In the genomic region with DNA sequence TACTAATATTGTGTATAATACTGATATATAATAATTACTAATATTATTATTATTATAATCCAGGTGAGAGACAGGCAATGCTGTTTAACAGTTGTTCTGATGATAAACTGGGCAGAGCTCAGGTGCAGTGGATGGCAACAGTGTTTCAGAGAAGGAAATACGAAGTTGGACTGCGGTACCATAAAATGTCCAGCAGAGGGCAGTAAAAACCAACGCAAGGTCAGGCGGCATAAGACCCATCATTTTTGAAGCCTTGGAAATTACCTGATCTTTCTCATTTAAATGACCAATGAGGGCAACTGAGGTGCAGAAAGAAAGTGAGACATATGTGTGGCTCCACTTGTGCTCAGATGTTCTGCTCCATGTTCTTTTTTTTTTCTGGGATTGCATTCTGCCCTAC, we compare ENCODE assay signal across 8 mouse cellular contexts. TPM values are rescaled to one million over a fixed set of nuclear protein-coding genes. Genes with fewer than 3 reads are reported as not detected.
A peak's percentile ranks its signal among the peaks of the same experiment; 100 is the strongest.
DNase-seq lines count a peak whose midpoint lies in the region; ATAC-seq and TF ChIP-seq lines count a peak whose summit lies in the region.

No protein-coding gene starts in this region.

- TF ChIP-seq CTCF in E14TG2a.4 (conservative IDR thresholded peaks at IDR 0.05; ENCODE audit: low read length) = peak; percentile 79
- TF ChIP-seq CTCF in small intestine, adult 2 months (IDR thresholded peaks at IDR 0.05; ENCODE audit: extremely low read depth, insufficient read length, insufficient replicate concordance, low read depth, low read length) = peak; percentile 14; the same call in 1 of the 2 replicates

- 2% methylated on average over 4 of the region's 4 CpGs for WGBS in hindbrain, embryonic 11.5 days
- whole genome bisulfite sequencing in hindbrain, embryonic 10.5 days = under 1% methylated on average over 4 of the region's 4 CpGs
- 2% methylated on average over 4 of the region's 4 CpGs for WGBS in small intestine, adult 2 months

- no peaks in the 10 kb centered on the region for H3K4me1 ChIP-seq in hindbrain, embryonic 11.5 days (replicated peaks; ENCODE audit: control insufficient read depth, insufficient read depth, low read length)
- H3K4me1 ChIP-seq in hindbrain, embryonic 10.5 days (replicated peaks) = peaks cover 52% of the 10 kb centered on the region
- peaks cover 6% of the 10 kb centered on the region for H3K4me1 ChIP-seq in E14TG2a.4 (replicated peaks; ENCODE audit: low read depth, low read length)
- H3K4me1 ChIP-seq in small intestine, adult 2 months (ENCODE audit: control insufficient read depth, insufficient read depth, insufficient read length, low read length) = peaks cover 7% of the 10 kb centered on the region

- no peak overlapping the region for H3K9ac ChIP-seq in hindbrain, embryonic 11.5 days (ENCODE audit: low read depth, low read length)

- no peaks in the 10 kb centered on the region for H3K36me3 ChIP-seq in hindbrain, embryonic 11.5 days (ENCODE audit: control insufficient read depth, insufficient read depth, low read length)
- no peaks in the 10 kb centered on the region for H3K36me3 ChIP-seq in hindbrain, embryonic 10.5 days
- no peaks in the 10 kb centered on the region for H3K36me3 ChIP-seq in E14TG2a.4 (ENCODE audit: insufficient read depth, low read length)
- H3K36me3 ChIP-seq in small intestine, adult 2 months (ENCODE audit: control insufficient read depth, insufficient read depth, low read length) = no peaks in the 10 kb centered on the region

- H3K4me3 ChIP-seq in hindbrain, embryonic 11.5 days (ENCODE audit: low read depth, low read length) = no peak overlapping the region
- no peak overlapping the region for H3K4me3 ChIP-seq in hindbrain, embryonic 10.5 days
- no peak overlapping the region for H3K4me3 ChIP-seq in E14TG2a.4 (replicated peaks; ENCODE audit: low read length)
- H3K4me3 ChIP-seq in small intestine, adult 2 months (ENCODE audit: low read depth, low read length) = no peak overlapping the region

- peaks cover 5% of the 10 kb centered on the region for H3K27me3 ChIP-seq in hindbrain, embryonic 11.5 days (ENCODE audit: control insufficient read depth, insufficient read depth, low read length)
- peaks cover 68% of the 10 kb centered on the region for H3K27me3 ChIP-seq in hindbrain, embryonic 10.5 days (ENCODE audit: insufficient read depth, poor library complexity, severe bottlenecking)
- H3K27me3 ChIP-seq in E14TG2a.4 (ENCODE audit: insufficient read depth, low read length) = peaks cover 90% of the 10 kb centered on the region
- peaks cover 2% of the 10 kb centered on the region; the same call in 1 of the 2 replicates for H3K27me3 ChIP-seq in small intestine, adult 2 months (ENCODE audit: control insufficient read depth, insufficient read depth, low read length)

- no peaks in the 10 kb centered on the region for H3K9me3 ChIP-seq in hindbrain, embryonic 11.5 days (ENCODE audit: control insufficient read depth, low read length)
- H3K9me3 ChIP-seq in hindbrain, embryonic 10.5 days = no peaks in the 10 kb centered on the region
- no peaks in the 10 kb centered on the region for H3K9me3 ChIP-seq in E14TG2a.4 (ENCODE audit: low read length)

- no peak overlapping the region for H3K27ac ChIP-seq in hindbrain, embryonic 11.5 days (ENCODE audit: low read depth, low read length)
- H3K27ac ChIP-seq in hindbrain, embryonic 10.5 days = no peak overlapping the region
- H3K27ac ChIP-seq in small intestine, adult 2 months (ENCODE audit: insufficient read depth, low read depth, low read length) = no peak overlapping the region

- no peak for TF ChIP-seq POLR2A in small intestine, adult 2 months (IDR thresholded peaks at IDR 0.05; ENCODE audit: low read depth, low read length)

- no peak overlapping the region for H3K4me2 ChIP-seq in hindbrain, embryonic 11.5 days (replicated peaks; ENCODE audit: low read depth, low read length)

- ATAC-seq in hindbrain, embryonic 11.5 days (ENCODE audit: low FRiP score) = no peak

- peak; percentile 85 for DNase-seq in hindbrain, embryonic 11.5 days (ENCODE audit: low spot score)
- no peak for DNase-seq in hindbrain, embryonic 10.5 days (ENCODE audit: low spot score)
- DNase-seq in 3T3-L1 (ENCODE audit: low read depth, low spot score) = peak; percentile 86
- DNase-seq in cerebellum, postnatal 14 days = peak; percentile 77 to 79
- DNase-seq in left cerebral cortex, postnatal 25 days (ENCODE audit: low spot score in 2 of 2) = peak; percentile 35 to 51
- no peak for DNase-seq in gastrocnemius, postnatal 4 days (ENCODE audit: low spot score in 2 of 2)

- intact Hi-C loops in left cerebral cortex, postnatal 25 days (cut with DNase I) = loop anchor here (2.0 to 5.0 kb wide), 3 partner anchors 47 to 87 kb away; no protein-coding TSS in a partner anchor

RNA-seq across cellular contexts. Expression of gene Lrrc71, which starts 21.9 kb away (rescaled TPM):
- 0.40 and 0.83 TPM in 2 replicates for polyA plus RNA-seq in hindbrain, embryonic 11.5 days (2014; fragmentation: Nextera tagmentation; extraction: Ambion mirVana)
- 0.49 and 1.2 TPM in 2 replicates for polyA plus RNA-seq in hindbrain, embryonic 10.5 days (2016; fragmentation: Nextera tagmentation; extraction: Ambion mirVana)
- under 1 TPM; 0.23 to 0.69 TPM for total RNA-seq in left cerebral cortex, postnatal 25 days (2021)
- polyA plus RNA-seq in small intestine, adult 2 months (2012; rRNA removed) = 0.03 TPM in 2 replicates
- total RNA-seq in gastrocnemius, postnatal 4 days (2021) = under 1 TPM; 0.39 TPM

RNA-seq across cellular contexts. Expression of gene Ntrk1, which starts 24.7 kb away (rescaled TPM):
- polyA plus RNA-seq in hindbrain, embryonic 11.5 days (2014; fragmentation: Nextera tagmentation; extraction: Ambion mirVana) = 6.7 and 8.5 TPM in 2 replicates
- 9.0 and 23.4 TPM in 2 replicates for polyA plus RNA-seq in hindbrain, embryonic 10.5 days (2016; fragmentation: Nextera tagmentation; extraction: Ambion mirVana)
- 1 to 10 TPM in 1 of 2 experiments, under 1 TPM in 1; 0.21 to 1.7 TPM for total RNA-seq in left cerebral cortex, postnatal 25 days (2021)
- polyA plus RNA-seq in small intestine, adult 2 months (2012; rRNA removed) = 0.08 and 0.18 TPM in 2 replicates
- total RNA-seq in gastrocnemius, postnatal 4 days (2021) = under 1 TPM; 0.10 to 0.13 TPM

RNA-seq across cellular contexts. Expression of gene Insrr, which starts 26.5 kb away (rescaled TPM):
- polyA plus RNA-seq in hindbrain, embryonic 11.5 days (2014; fragmentation: Nextera tagmentation; extraction: Ambion mirVana) = 0.36 and 0.83 TPM in 2 replicates
- 0.48 and 0.72 TPM in 2 replicates for polyA plus RNA-seq in hindbrain, embryonic 10.5 days (2016; fragmentation: Nextera tagmentation; extraction: Ambion mirVana)
- under 1 TPM; 0.60 to 0.73 TPM for total RNA-seq in left cerebral cortex, postnatal 25 days (2021)
- 1.3 and 2.6 TPM in 2 replicates for polyA plus RNA-seq in small intestine, adult 2 months (2012; rRNA removed)
- total RNA-seq in gastrocnemius, postnatal 4 days (2021) = under 1 TPM; 0.15 to 0.18 TPM

RNA-seq across cellular contexts. Expression of gene Pear1, which starts 53.8 kb away (rescaled TPM):
- 8.6 and 10.1 TPM in 2 replicates for polyA plus RNA-seq in hindbrain, embryonic 11.5 days (2014; fragmentation: Nextera tagmentation; extraction: Ambion mirVana)
- polyA plus RNA-seq in hindbrain, embryonic 10.5 days (2016; fragmentation: Nextera tagmentation; extraction: Ambion mirVana) = 19.6 and 19.9 TPM in 2 replicates
- 1 to 10 TPM; 7.4 to 10.0 TPM for total RNA-seq in left cerebral cortex, postnatal 25 days (2021)
- 13.0 and 20.1 TPM in 2 replicates for polyA plus RNA-seq in small intestine, adult 2 months (2012; rRNA removed)
- total RNA-seq in gastrocnemius, postnatal 4 days (2021) = 10 to 100 TPM; 20.8 to 26.2 TPM

Comparison
In these comparisons a context has a peak if more than half of its experiments do, and no peak if none do; other contexts are left out.
1. DNase-seq: peak in hindbrain, embryonic 11.5 days (single experiment), 3T3-L1 (single experiment), cerebellum, postnatal 14 days (2 of 2) and left cerebral cortex, postnatal 25 days (2 of 2); none in hindbrain, embryonic 10.5 days (single experiment) and gastrocnemius, postnatal 4 days (0 of 2).